Mouse (Mus musculus) forebrain, embryonic 11.5 days (tissue): Measurements from ENCODE around the gene Raver1. TPM values are rescaled to one million over a fixed set of nuclear protein-coding genes. Genes with fewer than 3 reads are reported as not detected.
A peak's percentile ranks its signal among the peaks of the same experiment; 100 is the strongest.
"Not testable (repeated sequence)": the region's sequence is repeated elsewhere in the genome, so short reads cannot be mapped to it uniquely, and the experiment has no call there.

Source experiments
- ATAC-seq: fragments of 200-750 bp; cut with Nextera tagmentation; replicated peaks from 2 replicates; pipeline ENCODE4 v1.8.0; 2017; ENCODE audit warnings: moderate TSS enrichment; ENCODE audit not compliant: low FRiP score
- DNase-seq: peaks from one replicate; pipeline ENCODE4 v3.0.0-alpha.2; 2017; ENCODE audit warnings: low spot score
- H3K27ac ChIP-seq: fragments of 300-500 bp; sonication (generic); 2 replicates; pipeline ENCODE4 v1.5.1; 2014; ENCODE audit warnings: low read depth, low read length
- H3K27me3 ChIP-seq: fragments of 300-500 bp; sonication (generic); 2 replicates; pipeline ENCODE4 v1.6.1; 2014; ENCODE audit warnings: mild to moderate bottlenecking, low read length, mixed read lengths; ENCODE audit not compliant: control insufficient read depth, insufficient read depth
- H3K36me3 ChIP-seq: fragments of 300-500 bp; sonication (generic); 2 replicates; pipeline ENCODE4 v1.6.1; 2014; ENCODE audit warnings: mild to moderate bottlenecking, low read length, moderate library complexity, mixed read lengths; ENCODE audit not compliant: control insufficient read depth, insufficient read depth
- H3K4me1 ChIP-seq: fragments of 300-500 bp; sonication (generic); replicated peaks from 2 replicates; pipeline ENCODE4 v1.6.1; 2014; ENCODE audit warnings: low read length, mixed read lengths; ENCODE audit not compliant: control insufficient read depth, insufficient read depth
- H3K4me2 ChIP-seq: fragments of 300-500 bp; sonication (generic); 2 replicates; pipeline ENCODE4 v1.6.1; 2014; ENCODE audit warnings: low read depth, mild to moderate bottlenecking, low read length, moderate library complexity, mixed read lengths; ENCODE audit not compliant: severe bottlenecking
- H3K4me3 ChIP-seq: fragments of 300-500 bp; sonication (generic); 2 replicates; pipeline ENCODE4 v1.5.1; 2014; ENCODE audit warnings: low read depth, low read length
- H3K9ac ChIP-seq: fragments of 300-500 bp; sonication (generic); 2 replicates; pipeline ENCODE4 v1.6.1; 2014; ENCODE audit warnings: low read length
- H3K9me3 ChIP-seq: fragments of 300-500 bp; sonication (generic); 2 replicates; pipeline ENCODE4 v1.6.1; 2016; ENCODE audit warnings: low read length, mixed read lengths; ENCODE audit not compliant: control insufficient read depth
- WGBS: fragments of 180-500 bp; shearing (Covaris S2); extraction: QIAGEN DNeasy Blood & Tissue Kit; methylation state at CpG from one replicate; pipeline ENCODE4 v1.1.7; 2014; 5-methylcytosine and 5-hydroxymethylcytosine counted together
- polyA plus RNA-seq: library from polyadenylated mRNA; unstranded; fragments of >200 nt; fragmentation: Nextera tagmentation; extraction: Ambion mirVana; gene quantifications from 2 replicates; pipeline ENCODE4 v1.2.1, GENCODE M21; 2014

Raver1 gene
- polyA plus RNA-seq, 1 experiment from 2014 or later: 124 TPM

GRCm38 (mm10) chr9:21073044-21073840 is 18.6 kb downstream of the Raver1 start, which contains the start of the genes Gm49373 and Fdx1l:
Gene Gm49373 (minus strand): TSS chr9:21073096.
Gene Fdx1l (minus strand): TSS chr9:21073614.
- no peaks in the 10 kb centered on the region for H3K27me3 ChIP-seq
- peak within 1 kb of the TSS; percentile 81 for H3K4me3 ChIP-seq
- DNase-seq (peak; percentile 91), ATAC-seq (peak; percentile 96)
- no peak within 1 kb of the TSS for H3K27ac ChIP-seq
- H3K36me3 ChIP-seq: peaks cover 7% of the 10 kb centered on the region; the same call in 1 of the 2 replicates
- H3K4me2 ChIP-seq: peak within 1 kb of the TSS; percentile 78
- H3K9ac ChIP-seq: peak within 1 kb of the TSS; percentile 87
- no peaks in the 10 kb centered on the region for H3K4me1 ChIP-seq
- no peaks in the 10 kb centered on the region for H3K9me3 ChIP-seq
- 2% methylated on average over 58 of the region's 58 CpGs for WGBS

- ATAC-seq (0 out of 2 replicates have a peak, but pooled peaks have one; percentile 2), DNase-seq (no peak)
- Histone ChIP-seq H3K4me3 (peak overlapping the region; percentile 81), H3K9me3 (no peaks in the 10 kb centered on the region), H3K4me1 (no peaks in the 10 kb centered on the region), H3K9ac (peak overlapping the region; percentile 87), H3K27ac (no peak overlapping the region), H3K4me2 (peak overlapping the region; percentile 78), H3K36me3 (peaks cover 5% of the 10 kb centered on the region; the same call in 1 of the 2 replicates), H3K27me3 (no peaks in the 10 kb centered on the region)
- WGBS: 16% methylated on average over 4 of the region's 4 CpGs
These were observed 19.2 kb downstream of the Raver1 start for GRCm38 (mm10) chr9:21072641-21073040.

- WGBS: 92% methylated on average over 27 of the region's 27 CpGs
- peaks cover 5% of the 10 kb centered on the region for H3K36me3 ChIP-seq
- H3K27ac ChIP-seq: no peak within 1 kb of the TSS
- no peaks in the 10 kb centered on the region for H3K9me3 ChIP-seq
- no peak within 1 kb of the TSS for H3K9ac ChIP-seq
- H3K4me1 ChIP-seq: no peaks in the 10 kb centered on the region
- ATAC-seq: no peak
- no peaks in the 10 kb centered on the region for H3K27me3 ChIP-seq
- H3K4me3 ChIP-seq: no peak within 1 kb of the TSS
- no peak for DNase-seq
- no peak within 1 kb of the TSS for H3K4me2 ChIP-seq
These were observed 24.7 kb downstream of the Raver1 start, which contains the start of gene Zglp1 for GRCm38 (mm10) chr9:21067006-21067684. Gene Zglp1 (minus strand): TSS chr9:21067093.

- Histone ChIP-seq H3K4me1 (no peaks in the 10 kb centered on the region), H3K27me3 (no peaks in the 10 kb centered on the region), H3K9ac (no peak overlapping the region), H3K36me3 (peaks cover 5% of the 10 kb centered on the region), H3K9me3 (no peaks in the 10 kb centered on the region), H3K4me2 (no peak overlapping the region), H3K27ac (no peak overlapping the region), H3K4me3 (no peak overlapping the region)
- ATAC-seq: no peak
- WGBS: 85% methylated on average over 2 of the region's 2 CpGs
- peak; percentile 35 for DNase-seq
These were observed 28.9 kb downstream of the Raver1 start for GRCm38 (mm10) chr9:21062928-21063327.

- H3K4me1 ChIP-seq: no peaks in the 10 kb centered on the region
- 68% methylated on average over 10 of the region's 10 CpGs for WGBS
- H3K36me3 ChIP-seq: no peaks in the 10 kb centered on the region
- ATAC-seq (no peak), DNase-seq (no peak)
- no peak overlapping the region for H3K4me3 ChIP-seq
- no peaks in the 10 kb centered on the region for H3K9me3 ChIP-seq
- H3K4me2 ChIP-seq: no peak overlapping the region
- H3K9ac ChIP-seq: no peak overlapping the region
- no peaks in the 10 kb centered on the region for H3K27me3 ChIP-seq
- H3K27ac ChIP-seq: no peak overlapping the region
These were observed 40.2 kb downstream of the Raver1 start for GRCm38 (mm10) chr9:21051578-21051977.

- Histone ChIP-seq H3K9me3 (no peaks in the 10 kb centered on the region), H3K27ac (no peak overlapping the region), H3K4me1 (no peaks in the 10 kb centered on the region), H3K27me3 (peaks cover 2% of the 10 kb centered on the region; the same call in 1 of the 2 replicates), H3K4me2 (no peak overlapping the region), H3K4me3 (no peak overlapping the region), H3K36me3 (no peaks in the 10 kb centered on the region), H3K9ac (no peak overlapping the region)
- no peak for ATAC-seq
- no peak for DNase-seq
- WGBS: 89% methylated on average over 3 of the region's 3 CpGs
These were observed 46.6 kb downstream of the Raver1 start for GRCm38 (mm10) chr9:21045235-21045634.

GRCm38 (mm10) chr9:21044785-21045184 is 47.0 kb downstream of the Raver1 start:
- not testable (repeated sequence) for H3K4me2 ChIP-seq, H3K36me3 ChIP-seq, H3K9ac ChIP-seq, H3K9me3 ChIP-seq, ATAC-seq, DNase-seq, H3K4me3 ChIP-seq, H3K4me1 ChIP-seq, H3K27me3 ChIP-seq, H3K27ac ChIP-seq
- 69% methylated on average over 1 of the region's 1 CpGs for WGBS

- Histone ChIP-seq H3K27me3 (peaks cover 10% of the 10 kb centered on the region), H3K4me1 (no peaks in the 10 kb centered on the region), H3K36me3 (no peaks in the 10 kb centered on the region), H3K4me3 (no peak overlapping the region), H3K9me3 (no peaks in the 10 kb centered on the region), H3K27ac (no peak overlapping the region), H3K9ac (no peak overlapping the region), H3K4me2 (no peak overlapping the region)
- DNase-seq (no peak), ATAC-seq (no peak)
- 80% methylated on average over 4 of the region's 4 CpGs for WGBS
These were observed 48.2 kb downstream of the Raver1 start for GRCm38 (mm10) chr9:21043563-21043962.
